Mouse (Mus musculus) embryonic stem cell, embryonic (primary cell): ENCODE measurements around the gene Gas8.
"Not testable (repeated sequence)": the region's sequence is repeated elsewhere in the genome, so short reads cannot be mapped to it uniquely, and the experiment has no call there.

ENCODE experiments used
- CTCF ChIA-PET, 4 experiments: fragments of 300-600 bp in 2 of 4; fragments of 350-600 bp in 2 of 4; sonication (Branson Sonifier 250); formaldehyde crosslinking; loops; one replicate each; lab custom pipeline; 2022; ENCODE audit warnings: inconsistent platforms in 2 of 4; lab: Charles Lee
- POLR2A ChIA-PET, 4 experiments: fragments of 300-600 bp in 2 of 4; fragments of 350-600 bp in 2 of 4; sonication (Branson Sonifier 250); formaldehyde crosslinking; loops; one replicate each; lab custom pipeline; 2022; ENCODE audit warnings: antibody characterized with exemption in 4 of 4, inconsistent platforms in 1 of 4; lab: Charles Lee

Gas8 gene

GRCm38 (mm10) chr8:123504591-123505195 is 13.9 kb upstream of the Gas8 start:
- ChIA-PET POLR2A (interaction anchor here in 1 of 4 experiments (1.7 to 6.6 kb wide), 2 partner anchors 10 to 22 kb away, joined by 5 to 49 read pairs; partner anchors contain the start of gene Dbndd1), CTCF (interaction anchor here in 1 of 4 experiments (1.1 kb wide), 1 partner anchor 280 kb away, joined by 3 read pairs; no protein-coding TSS in a partner anchor)

- CTCF ChIA-PET = interaction anchor here in 3 of 4 experiments (0.5 to 1.8 kb wide), 4 partner anchors 10 to 279 kb away, joined by 3 to 7 read pairs (median 4); partner anchors contain the start of gene Dbndd1 (in 2 of the 3)
- POLR2A ChIA-PET = interaction anchor here in 1 of 4 experiments (1.4 to 6.6 kb wide), 3 partner anchors 9 to 23 kb away, joined by 4 to 49 read pairs (median 5); partner anchors contain the start of gene Dbndd1
Measured at GRCm38 (mm10) chr8:123505267-123505666, 13.4 kb upstream of the Gas8 start.

- ChIA-PET POLR2A (interaction anchor here in 2 of 4 experiments (0.5 to 6.6 kb wide), 7 partner anchors 8 to 314 kb away, joined by 3 to 49 read pairs (median 4); partner anchors contain the start of gene Dbndd1 (in 2 of the 2)), CTCF (interaction anchor here in 3 of 4 experiments (0.5 to 1.8 kb wide), 4 partner anchors 9 to 279 kb away, joined by 3 to 7 read pairs (median 4); partner anchors contain the start of gene Dbndd1 (in 2 of the 3))
Measured at GRCm38 (mm10) chr8:123505695-123506094, 12.9 kb upstream of the Gas8 start.

- CTCF ChIA-PET = interaction anchor here in 2 of 4 experiments (0.6 to 1.8 kb wide), 4 partner anchors 8 to 104 kb away, joined by 3 to 7 read pairs (median 3); partner anchors contain the start of gene Dbndd1 (in 1 of the 2)
- POLR2A ChIA-PET = interaction anchor here in 3 of 4 experiments (0.6 to 1.3 kb wide), 4 partner anchors 8 to 22 kb away, joined by 3 to 7 read pairs (median 5); partner anchors contain the start of gene Dbndd1 (in 1 of the 3)
Measured at GRCm38 (mm10) chr8:123507153-123507552, 11.5 kb upstream of the Gas8 start.

GRCm38 (mm10) chr8:123510819-123511218 is 7.8 kb upstream of the Gas8 start:
- POLR2A ChIA-PET = no interaction called here

GRCm38 (mm10) chr8:123514136-123514535 is 4.5 kb upstream of the Gas8 start:
- POLR2A ChIA-PET = interaction anchor here in 3 of 4 experiments (0.6 to 5.4 kb wide), 13 partner anchors 8 to 280 kb away, joined by 3 to 49 read pairs (median 5); no protein-coding TSS in a partner anchor

More at GRCm38 (mm10) chr8:123510819-123511218, 7.8 kb upstream of the Gas8 start:
- CTCF ChIA-PET = no interaction called here

GRCm38 (mm10) chr8:123514781-123515539 is 3.7 kb upstream of the Gas8 start, which contains the start of gene Dbndd1:
Gene Dbndd1, minus strand, starts transcription at chr8:123515463.
- ChIA-PET POLR2A (interaction anchor here (0.6 to 5.4 kb wide), 18 partner anchors 7 to 281 kb away, joined by 3 to 49 read pairs (median 4); partner anchors contain the start of gene Tcf25 (in 1 of the 4)), CTCF (interaction anchor here (0.5 to 2.4 kb wide), 31 partner anchors 9 to 1913 kb away, joined by 3 to 8 read pairs (median 4); partner anchors contain the start of genes Mc1r (in 3 of the 4) and Fanca (in 1 of the 4))

More at GRCm38 (mm10) chr8:123514136-123514535, 4.5 kb upstream of the Gas8 start:
- CTCF ChIA-PET = interaction anchor here in 3 of 4 experiments (0.6 to 2.4 kb wide), 12 partner anchors 8 to 848 kb away, joined by 3 to 8 read pairs (median 4); partner anchors contain the start of gene Mc1r (in 1 of the 3)

GRCm38 (mm10) chr8:123515540-123515897 is 3.1 kb upstream of the Gas8 start:
- ChIA-PET POLR2A (interaction anchor here (0.7 to 5.4 kb wide), 12 partner anchors 8 to 73 kb away, joined by 3 to 49 read pairs (median 4); no protein-coding TSS in a partner anchor), CTCF (interaction anchor here (0.5 to 2.4 kb wide), 20 partner anchors 9 to 409 kb away, joined by 3 to 8 read pairs (median 4); partner anchors contain the start of genes Mc1r (in 2 of the 4) and Fanca (in 1 of the 4))

GRCm38 (mm10) chr8:123516596-123516995 is 2.0 kb upstream of the Gas8 start:
- ChIA-PET POLR2A (interaction anchor here in 1 of 4 experiments (0.6 to 5.4 kb wide), 5 partner anchors 9 to 64 kb away, joined by 3 to 49 read pairs (median 5); no protein-coding TSS in a partner anchor), CTCF (interaction anchor here in 2 of 4 experiments (0.5 to 1.6 kb wide), 4 partner anchors 109 to 296 kb away, joined by 3 to 5 read pairs (median 4); partner anchors contain the start of gene Mc1r (in 1 of the 2))

GRCm38 (mm10) chr8:123518172-123518571 is 462 bp upstream of the Gas8 start:
- POLR2A ChIA-PET = interaction anchor here in 3 of 4 experiments (0.6 to 1.6 kb wide), 14 partner anchors 10 to 294 kb away, joined by 3 to 9 read pairs (median 4); partner anchors contain the start of gene Afg3l1 (in 2 of the 3)

GRCm38 (mm10) chr8:123520048-123520447 is 1.4 kb downstream of the Gas8 start:
- POLR2A ChIA-PET = not testable (repeated sequence)
- CTCF ChIA-PET = interaction anchor here in 1 of 4 experiments (2.3 kb wide), 1 partner anchor 108 kb away, joined by 16 read pairs; no protein-coding TSS in a partner anchor

More at GRCm38 (mm10) chr8:123518172-123518571, 462 bp upstream of the Gas8 start:
- CTCF ChIA-PET = interaction anchor here in 3 of 4 experiments (0.5 to 2.3 kb wide), 14 partner anchors 23 to 859 kb away, joined by 3 to 16 read pairs (median 3); partner anchors contain the start of gene Mc1r (in 1 of the 3)

GRCm38 (mm10) chr8:123527720-123528489 is 9.3 kb downstream of the Gas8 start:
- ChIA-PET CTCF (interaction anchor here in 2 of 4 experiments (0.6 to 1.1 kb wide), 3 partner anchors 101 to 274 kb away, joined by 3 to 6 read pairs (median 4); partner anchors contain the start of genes Vps9d1 (in 1 of the 2) and Zfp276 (in 1 of the 2)), POLR2A (interaction anchor here in 1 of 4 experiments (1.9 kb wide), 1 partner anchor 10 kb away, joined by 9 read pairs; the partner anchor contains the start of gene Gas8)

- POLR2A ChIA-PET = interaction anchor here in 1 of 4 experiments (1.0 to 1.1 kb wide), 2 partner anchors 9 to 18 kb away, joined by 3 read pairs; partner anchors contain the start of gene Gas8
- CTCF ChIA-PET = interaction anchor here in 1 of 4 experiments (0.6 kb wide), 1 partner anchor 121 kb away, joined by 4 read pairs; no protein-coding TSS in a partner anchor
Measured at GRCm38 (mm10) chr8:123536242-123536989, 17.8 kb downstream of the Gas8 start.

- ChIA-PET CTCF (interaction anchor here in 1 of 4 experiments (0.6 kb wide), 1 partner anchor 122 kb away, joined by 4 read pairs; no protein-coding TSS in a partner anchor), POLR2A (interaction anchor here in 1 of 4 experiments (1.0 kb wide), 1 partner anchor 10 kb away, joined by 3 read pairs; no protein-coding TSS in a partner anchor)
Measured at GRCm38 (mm10) chr8:123536990-123537380, 18.4 kb downstream of the Gas8 start.

- POLR2A ChIA-PET = interaction anchor here in 1 of 4 experiments (1.0 kb wide), 1 partner anchor 11 kb away, joined by 3 read pairs; no protein-coding TSS in a partner anchor
- CTCF ChIA-PET = not testable (repeated sequence)
Measured at GRCm38 (mm10) chr8:123537641-123538040, 19.0 kb downstream of the Gas8 start.
